Mouse (Mus musculus) liver, postnatal 0 days (tissue): ENCODE measurements at regions not wholly inside any gene's neighbourhood (a gene's known extent, or its start where the extent isn't known, plus 50 kb on each side); places are given as distances from the start of the nearest gene placed in this dataset.

ENCODE experiments used
- CTCF ChIP-seq: sonication (generic); IDR thresholded peaks from 2 replicates; pipeline ENCODE4 v1.5.1; 2016; ENCODE audit warnings: antibody characterized with exemption, low read depth
- EP300 ChIP-seq: IDR thresholded peaks from 2 replicates; pipeline ENCODE4 v1.6.1; 2016; ENCODE audit warnings: antibody characterized with exemption, low read depth, mild to moderate bottlenecking

GRCm38 (mm10) chr3:65047879-65048278, 61.3 kb upstream of the Kcnab1 start:
- TF ChIP-seq CTCF (no peak), EP300 (no peak)
